Mouse (Mus musculus): ENCODE data around the gene Wbp1.

The Wbp1 gene

DNA sequence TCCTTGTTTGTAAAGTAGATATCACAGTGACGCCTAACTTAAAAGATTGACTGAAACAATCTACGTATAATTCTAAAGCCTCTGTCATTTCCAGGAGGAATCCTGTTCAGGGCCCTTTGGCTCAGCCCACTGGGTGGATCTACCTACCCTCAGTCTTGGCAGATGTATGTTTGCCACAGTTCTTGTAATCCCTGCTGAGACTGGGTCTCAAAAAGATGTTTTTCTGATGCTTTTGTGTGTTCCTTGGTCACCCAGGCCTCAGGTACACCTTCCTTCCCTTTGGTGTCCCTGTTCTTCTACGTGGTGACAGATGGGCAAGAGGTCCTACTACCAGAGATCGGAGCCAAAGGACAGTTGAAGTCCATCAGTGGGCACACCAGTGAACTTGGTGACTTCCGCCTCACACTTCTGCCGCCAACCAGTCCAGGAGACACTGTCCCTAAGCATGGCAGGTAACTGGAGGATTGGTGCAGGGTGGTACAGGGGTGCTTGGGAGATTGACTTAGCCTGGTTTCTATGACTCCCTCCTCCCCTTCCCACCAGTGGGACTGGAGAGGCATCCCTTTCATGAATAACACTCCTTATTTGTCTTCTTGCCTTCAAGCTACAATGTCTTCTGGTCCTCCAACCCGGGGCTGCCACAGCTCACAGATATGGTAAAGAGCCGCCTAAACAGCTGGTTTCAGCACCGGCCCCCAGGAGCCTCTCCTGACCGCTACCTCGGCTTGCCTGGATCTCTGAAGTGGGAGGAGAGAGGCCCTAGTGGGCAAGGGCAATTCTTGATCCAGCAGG, 4.8 kb downstream of the Wbp1 start:
- no peak for DNase-seq (ENCODE audit: low spot score)

DNA sequence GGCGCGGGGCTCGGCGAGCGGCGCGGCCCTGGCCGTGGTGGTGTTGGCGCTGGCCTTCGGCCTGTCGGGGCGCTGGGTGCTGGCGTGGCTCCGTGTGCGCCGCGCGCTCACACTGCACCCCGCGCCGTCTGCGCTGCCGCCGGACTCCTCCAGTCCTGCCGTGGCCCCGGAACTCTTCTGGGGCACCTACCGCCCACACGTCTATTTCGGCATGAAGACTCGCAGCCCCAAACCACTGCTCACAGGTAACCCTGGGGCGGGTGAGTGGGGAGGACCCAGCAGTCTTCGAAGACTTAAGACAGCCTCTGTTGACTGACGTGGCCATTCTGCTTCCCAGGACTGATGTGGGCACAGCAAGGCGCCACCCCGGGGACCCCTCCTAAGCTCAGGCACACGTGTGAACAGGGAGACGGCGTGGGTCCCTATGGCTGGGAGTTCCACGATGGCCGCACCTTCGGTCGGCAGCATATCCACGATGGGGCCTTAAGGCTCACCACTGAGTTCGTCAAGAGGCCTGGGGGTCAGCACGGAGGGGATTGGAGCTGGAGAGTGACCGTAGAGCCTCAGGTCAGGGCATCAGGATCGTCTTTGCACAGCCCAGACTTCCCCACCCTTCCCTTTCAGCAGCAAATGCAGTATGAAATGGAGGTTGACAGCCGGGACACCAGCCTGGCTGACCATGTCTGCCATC, 5.5 kb downstream of the Wbp1 start:
- no peak for DNase-seq (ENCODE audit: low spot score)

DNA sequence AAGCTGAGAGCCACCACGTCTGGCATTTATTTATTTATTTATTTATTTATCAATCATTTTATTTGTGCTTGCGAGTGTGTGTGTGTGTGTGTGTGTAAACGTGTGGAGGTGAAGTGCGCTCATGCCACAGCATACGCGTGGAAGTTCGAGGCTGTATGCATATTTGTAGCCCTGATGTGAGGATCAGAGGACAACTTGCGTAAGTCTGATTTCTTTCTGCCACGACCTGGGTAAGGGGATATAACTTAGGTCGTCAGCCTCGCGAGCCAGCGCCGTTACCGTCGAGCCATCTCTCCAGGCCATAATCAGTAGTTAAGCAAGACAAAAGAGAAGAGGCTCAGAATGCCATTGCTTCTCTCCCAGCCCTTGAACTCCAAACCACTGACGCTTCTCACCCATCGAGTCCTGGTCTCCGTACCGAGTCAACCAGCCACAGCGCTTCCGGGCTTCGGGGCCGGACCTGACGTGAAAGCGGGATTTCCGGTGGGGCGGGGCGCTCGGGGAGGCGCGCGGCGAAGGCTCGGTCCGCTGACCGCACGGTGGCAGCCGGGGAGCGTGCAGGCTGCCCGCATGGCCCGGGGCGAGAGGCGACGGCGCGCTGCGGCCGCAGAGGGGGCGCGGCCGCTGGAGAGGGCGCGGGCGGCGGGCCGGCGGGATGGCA, 6.2 kb downstream of the Wbp1 start, which contains the start of gene Mogs:
Gene Mogs (plus strand): TSS at position 486 of the 661 bp plus-strand sequence.
- peak; percentile 88 for DNase-seq (ENCODE audit: low spot score)

DNA sequence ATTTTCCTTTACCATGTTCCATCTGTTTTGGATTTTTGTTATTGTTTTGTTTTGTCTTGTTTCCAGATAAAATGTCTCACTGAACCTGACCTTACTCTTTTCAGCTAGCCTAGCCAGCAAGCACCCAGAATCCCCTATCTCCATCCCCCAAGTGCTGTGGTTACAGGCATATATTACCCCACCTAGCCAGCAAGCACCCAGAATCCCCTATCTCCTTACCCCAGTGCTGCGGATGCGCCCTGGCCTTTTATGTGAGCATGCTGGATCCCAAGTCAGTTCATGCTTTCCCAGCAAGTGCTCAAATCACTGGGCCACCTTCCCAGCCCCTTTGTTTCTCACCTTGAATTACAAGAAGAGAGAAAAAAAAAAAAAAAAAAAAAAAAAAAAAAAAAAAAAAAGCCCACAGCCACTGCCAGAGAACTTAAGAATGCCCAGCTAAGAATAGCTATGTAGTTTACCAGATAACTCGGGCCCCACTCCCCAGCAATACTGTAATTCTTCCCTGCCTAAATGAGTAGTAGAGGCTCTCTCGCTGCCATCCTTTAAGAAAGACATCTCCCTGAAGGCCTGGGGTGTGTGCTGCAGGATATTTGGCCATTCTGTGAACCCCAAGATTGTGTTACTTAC, 9.7 kb downstream of the Wbp1 start:
- no peak for DNase-seq (ENCODE audit: low spot score)

DNA sequence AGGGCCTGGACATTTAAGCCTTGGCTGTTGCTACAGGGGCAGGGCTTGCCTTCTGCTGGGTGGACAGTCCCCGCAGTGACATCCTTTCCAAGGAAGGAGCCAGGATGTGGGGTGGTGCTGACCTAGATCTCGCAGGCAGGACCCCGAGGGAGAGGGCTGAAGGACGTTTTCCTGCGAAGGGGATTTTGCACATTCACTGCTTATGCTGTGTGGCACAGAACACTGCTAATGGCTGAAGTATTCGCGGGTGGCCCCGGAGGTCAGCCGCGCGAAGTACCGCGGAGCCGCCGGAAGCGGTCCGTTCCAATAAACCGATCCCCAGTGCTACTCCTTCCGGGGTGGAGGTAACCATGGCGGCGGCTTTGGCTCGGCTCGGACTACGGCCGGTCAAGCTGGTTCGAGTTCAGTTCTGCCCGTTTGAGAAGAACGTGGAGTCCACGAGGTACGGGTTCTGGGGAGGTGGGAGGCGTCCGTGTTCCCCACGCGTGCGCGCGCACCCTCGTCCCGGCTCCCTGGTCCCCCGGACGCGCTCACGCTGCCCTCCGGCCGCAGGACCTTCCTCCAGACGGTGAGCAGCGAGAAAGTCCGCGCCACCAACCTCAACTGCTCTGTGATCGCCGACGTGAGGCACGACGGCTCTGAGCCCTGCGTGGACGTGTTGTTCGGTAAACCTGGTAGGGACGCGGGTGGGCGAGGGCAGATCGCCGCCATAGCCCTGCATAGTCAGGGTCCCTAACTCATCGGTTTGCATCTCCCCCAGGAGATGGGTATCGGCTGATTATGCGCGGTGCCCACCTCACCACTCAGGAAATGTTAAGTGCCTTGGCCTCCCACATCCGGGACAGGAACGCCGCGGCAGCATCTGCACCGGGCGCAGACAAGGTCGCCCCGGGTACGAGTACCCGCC, 12.3 kb downstream of the Wbp1 start, which contains the start of gene Mrpl53:
Gene Mrpl53 (plus strand): TSS at position 279 of the 907 bp plus-strand sequence.
- DNase-seq (ENCODE audit: low spot score) = peak; percentile 65

DNA sequence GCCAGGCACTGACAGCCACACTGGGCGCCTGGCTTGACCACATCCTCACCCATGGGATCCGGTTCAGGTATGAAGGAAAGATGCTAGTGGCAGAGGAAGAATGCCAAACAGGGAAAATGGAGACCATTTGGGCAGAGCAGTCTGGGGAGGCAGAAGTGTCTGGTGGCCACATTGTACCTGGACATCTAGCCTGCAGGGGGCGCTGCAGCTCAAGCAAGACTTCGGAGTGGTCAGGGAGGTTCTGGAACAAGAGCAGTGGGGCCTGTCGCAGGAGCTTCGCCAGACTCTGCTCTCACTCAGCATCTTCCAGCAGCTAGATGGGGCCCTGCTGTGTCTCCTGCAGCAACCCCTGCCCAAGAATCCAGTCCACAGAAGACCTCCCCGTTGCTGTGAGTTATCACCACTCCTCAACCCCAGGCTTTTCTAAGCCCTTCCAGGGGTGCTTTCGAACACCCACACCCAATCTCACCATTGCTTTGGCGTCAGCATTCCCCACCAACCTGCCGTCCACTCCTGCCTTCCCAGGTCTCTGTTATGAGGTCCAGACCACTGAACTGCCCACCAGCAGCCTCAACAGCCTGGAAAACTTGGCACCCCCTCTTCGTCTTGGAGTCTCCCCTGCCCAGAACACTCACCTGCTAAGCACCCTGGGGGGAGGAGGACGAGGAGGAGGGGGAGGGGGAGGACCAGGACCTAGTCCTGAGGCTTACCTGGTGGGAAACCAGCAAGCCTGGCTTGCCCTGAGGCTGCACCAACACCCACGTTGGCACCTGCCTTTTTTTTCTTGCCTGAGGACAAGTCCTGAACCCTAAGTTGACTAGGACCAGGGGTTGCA, 13.6 kb downstream of the Wbp1 start:
- DNase-seq (ENCODE audit: low spot score) = no peak

DNA sequence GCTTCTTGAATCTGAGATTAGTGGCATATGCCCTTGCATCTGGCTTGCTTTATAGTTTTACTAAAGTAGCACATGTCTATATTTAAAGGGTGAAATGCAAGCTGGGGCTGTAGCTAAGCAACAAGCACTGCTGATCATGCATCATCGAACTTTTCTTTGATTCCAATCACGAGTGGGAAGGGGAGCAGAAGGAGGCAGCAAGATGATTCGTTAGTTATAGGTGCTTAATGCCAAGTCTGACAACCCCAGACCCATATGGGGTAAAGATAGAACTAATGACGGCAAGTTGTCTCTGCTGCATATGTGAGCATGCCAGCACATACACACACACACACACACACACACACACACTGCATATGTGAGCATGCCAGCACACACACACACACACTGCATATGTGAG, 17.2 kb downstream of the Wbp1 start:
- DNase-seq (ENCODE audit: low spot score) = no peak

DNA sequence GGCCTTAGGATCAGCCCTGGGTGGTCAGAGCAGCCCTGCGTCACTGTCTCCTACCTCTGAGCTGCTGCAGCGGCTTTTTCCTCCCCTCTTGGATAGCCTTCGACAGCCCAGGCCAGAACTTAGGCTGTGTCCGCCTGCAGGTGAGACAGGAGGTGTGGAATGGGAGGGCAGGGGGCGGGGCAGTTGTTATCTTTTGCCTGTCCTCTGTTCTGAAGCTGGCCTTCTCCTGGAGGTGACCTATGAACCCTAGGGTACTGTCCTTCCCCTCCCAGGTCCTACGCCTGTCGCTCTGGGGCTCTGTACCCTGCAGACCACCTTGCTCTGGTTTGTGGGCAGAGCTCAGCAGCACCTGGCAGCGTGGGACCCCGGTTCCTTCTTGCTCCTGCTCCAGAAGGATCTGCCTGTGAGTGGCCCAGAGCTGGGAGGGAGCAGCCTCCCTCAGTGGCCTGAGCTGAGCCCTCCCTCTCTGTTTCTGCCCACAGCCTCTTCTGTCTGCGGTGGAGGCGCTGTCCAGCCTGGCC, 18.2 kb downstream of the Wbp1 start:
- no peak for DNase-seq (ENCODE audit: low spot score)

DNA sequence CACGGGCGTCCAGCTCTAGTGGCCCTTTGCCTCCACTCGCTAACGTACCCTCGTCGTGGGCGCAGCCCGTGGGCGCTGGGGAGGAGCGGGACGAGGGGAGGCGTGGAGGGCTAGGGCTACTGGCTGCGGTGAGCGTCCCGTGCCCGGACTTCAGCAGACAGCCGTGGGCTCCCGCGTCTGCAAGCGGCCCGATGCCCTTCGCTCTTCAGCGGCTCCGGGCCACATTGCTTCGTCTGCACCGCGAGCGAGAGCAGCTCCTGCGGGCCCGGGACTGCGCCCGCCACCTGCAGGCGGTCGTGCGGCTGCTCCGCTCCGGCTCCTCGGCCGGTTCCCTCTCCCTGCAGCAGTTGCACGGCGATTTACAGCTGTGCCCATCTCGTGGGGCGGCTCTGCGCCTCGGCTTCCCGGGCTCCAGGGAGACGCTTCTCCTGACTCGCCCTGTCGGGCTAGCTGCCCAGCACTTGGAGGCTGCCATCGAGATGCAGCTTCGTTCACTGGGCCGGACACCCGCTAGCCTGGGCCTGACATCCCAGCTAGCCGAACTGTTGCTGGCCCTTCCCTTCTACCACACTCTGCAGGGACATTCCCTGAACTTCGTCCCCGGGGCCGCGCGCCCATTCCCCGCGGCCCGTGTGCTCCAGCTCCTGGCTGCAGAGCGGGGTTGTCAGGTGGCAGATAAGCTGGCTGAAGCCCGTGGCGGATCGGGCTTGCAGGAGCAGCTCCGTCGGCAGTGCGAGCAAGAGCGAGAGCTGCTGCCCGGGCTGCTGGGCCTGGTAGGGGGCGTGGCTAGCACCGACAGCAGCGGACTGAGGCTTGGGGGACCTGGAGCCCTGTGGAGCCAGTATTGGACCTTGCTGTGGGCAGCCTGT, 19.4 kb downstream of the Wbp1 start:
- no peak for DNase-seq (ENCODE audit: low spot score)

DNA sequence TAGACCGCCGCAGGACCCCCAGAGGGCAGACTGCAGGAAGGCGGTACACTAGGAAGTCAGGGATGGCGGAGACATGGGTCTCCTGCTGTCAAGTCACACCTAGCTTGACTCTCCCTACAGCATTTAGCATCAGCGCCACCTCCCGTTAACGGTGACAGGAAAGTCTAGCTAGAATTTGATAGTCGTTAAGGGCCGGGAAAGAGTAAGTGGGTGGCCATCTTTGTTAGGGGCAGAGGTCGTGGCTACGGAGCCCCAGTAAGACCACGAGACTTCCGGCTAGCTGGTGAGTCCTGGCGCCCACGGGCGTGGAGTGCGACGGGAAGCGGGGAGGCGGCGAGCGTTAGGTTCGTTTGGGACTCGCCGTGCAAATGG, 20.1 kb downstream of the Wbp1 start, which contains the start of the genes Ccdc142 and Gm42688:
Gene Ccdc142 (plus strand): TSS at position 286 of the 372 bp plus-strand sequence.
Gene Gm42688 (plus strand): TSS at position 302 of the 372 bp plus-strand sequence.
- DNase-seq (ENCODE audit: low spot score) = peak; percentile 87

DNA sequence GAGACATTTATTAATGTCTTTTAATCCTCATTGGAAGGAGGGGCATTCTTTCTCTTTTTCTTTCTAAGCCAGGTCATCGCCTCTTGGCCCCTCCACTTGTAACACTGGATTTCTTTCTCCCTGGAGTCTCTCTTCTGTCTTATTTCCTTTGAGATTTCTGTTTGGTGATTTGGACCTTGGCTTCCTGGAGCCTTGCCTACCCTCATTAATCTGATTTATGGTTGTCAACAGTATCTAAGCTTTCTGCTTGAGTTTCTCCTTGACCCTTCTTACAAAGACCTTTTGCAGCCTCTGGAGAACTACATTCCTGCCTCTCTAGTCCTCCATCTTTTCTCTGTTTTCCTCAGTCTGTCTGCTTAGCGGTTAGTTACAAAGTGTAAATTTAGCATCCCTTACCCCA, 22.9 kb downstream of the Wbp1 start:
- peak; percentile 68 for DNase-seq (ENCODE audit: low spot score)

DNA sequence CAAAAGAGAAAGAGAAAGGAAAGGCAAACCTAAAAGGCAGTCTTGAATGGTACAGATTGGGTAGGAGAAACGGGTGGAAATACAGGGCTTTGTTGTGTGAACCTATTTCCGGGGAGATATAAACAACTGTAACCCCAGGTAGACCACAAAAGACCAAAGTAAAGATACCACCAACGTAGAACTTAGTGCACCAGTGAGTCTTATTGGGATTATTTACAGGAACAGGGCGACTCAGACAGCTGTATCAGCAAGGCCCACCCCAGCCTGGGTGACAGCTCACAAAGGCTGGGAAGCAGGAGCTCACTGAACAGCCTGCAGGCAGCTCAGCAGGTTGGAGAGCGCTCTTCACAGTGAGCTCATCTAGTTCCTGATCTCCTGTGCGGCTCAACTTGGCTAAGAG, 25.4 kb downstream of the Wbp1 start:
- DNase-seq (ENCODE audit: low spot score) = no peak

DNA sequence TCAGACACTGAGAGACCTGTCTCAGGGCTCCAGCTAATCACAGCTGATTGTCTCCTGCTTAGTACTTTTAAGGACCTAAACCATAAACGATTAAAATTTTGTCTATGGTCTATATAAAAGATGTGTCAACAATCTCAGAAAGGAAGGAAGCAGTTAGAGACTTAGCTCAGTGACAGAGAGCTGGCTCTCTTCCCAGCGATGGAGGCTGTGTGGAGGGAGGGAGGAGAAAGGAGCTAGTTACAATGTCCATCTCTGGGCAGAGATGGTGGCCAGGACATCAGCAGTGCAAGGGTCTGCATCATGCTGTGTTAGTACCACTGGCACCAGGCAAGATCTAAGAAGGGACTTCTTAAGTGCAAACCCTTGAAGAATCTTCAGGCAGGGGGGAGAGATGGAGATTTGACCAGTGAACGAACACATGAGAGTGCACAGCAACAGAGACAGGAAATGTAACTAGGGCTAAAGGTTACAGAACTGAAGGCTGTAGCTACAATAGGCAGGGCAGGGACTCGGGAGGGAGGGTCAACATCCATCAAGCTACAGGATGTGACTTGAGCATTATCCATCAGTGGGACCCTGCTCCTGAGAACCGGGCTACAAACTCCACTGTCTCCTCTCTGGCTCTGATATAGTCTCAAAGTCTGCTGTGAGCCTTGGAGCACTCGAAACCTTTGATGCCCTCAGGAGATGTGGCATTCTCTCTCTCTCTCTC, 28.8 kb downstream of the Wbp1 start:
- no peak for DNase-seq (ENCODE audit: low spot score)

DNA sequence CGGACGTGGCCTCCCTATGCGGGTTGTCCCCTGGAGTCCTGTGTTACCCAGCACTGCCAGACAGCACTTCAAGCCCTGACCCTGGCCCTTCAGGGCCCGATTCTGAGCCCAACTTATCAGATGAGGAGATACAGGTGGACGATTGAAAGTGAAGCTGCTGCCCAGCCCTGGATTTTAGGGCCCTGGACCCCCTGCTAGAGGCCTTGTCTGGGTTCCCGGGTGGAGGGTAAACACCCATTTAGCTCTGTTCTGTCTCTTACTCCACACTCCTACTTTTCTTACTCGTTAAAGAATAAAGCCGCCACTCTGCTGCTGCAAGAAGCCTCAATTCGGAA, 33.5 kb downstream of the Wbp1 start:
- no peak for DNase-seq (ENCODE audit: low spot score)

DNA sequence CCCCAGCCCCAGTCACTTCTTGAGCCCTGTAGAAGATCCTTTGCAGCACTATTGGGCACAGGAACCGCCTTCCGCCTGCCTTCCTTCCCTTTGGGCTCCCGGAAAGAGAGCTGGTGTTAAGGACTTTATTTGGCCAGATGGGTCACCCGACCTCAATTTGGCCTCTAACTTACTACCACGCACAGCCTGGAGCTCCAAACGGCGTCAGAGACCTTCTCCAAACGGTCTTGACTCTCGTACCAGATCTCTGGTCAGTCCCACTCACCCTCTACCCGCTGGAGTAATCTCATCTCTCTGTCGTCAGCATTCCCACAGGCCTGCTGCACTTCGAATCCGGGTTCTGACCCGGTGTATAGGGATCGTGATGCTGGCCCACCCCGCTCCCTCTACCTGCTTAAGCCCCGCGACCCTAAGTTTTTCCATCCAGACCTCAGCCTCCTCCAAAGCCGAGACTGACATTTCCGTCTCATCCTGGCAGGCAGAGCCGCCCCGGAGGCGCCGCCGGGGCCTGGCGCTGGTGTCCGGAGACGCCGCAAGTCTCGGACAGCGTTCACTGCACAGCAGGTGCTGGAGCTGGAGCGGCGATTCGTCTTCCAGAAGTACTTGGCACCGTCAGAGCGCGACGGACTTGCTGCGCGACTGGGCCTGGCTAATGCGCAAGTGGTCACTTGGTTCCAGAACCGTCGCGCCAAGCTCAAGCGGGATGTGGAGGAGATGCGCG, 34.0 kb downstream of the Wbp1 start:
- no peak for DNase-seq (ENCODE audit: low spot score)

DNA sequence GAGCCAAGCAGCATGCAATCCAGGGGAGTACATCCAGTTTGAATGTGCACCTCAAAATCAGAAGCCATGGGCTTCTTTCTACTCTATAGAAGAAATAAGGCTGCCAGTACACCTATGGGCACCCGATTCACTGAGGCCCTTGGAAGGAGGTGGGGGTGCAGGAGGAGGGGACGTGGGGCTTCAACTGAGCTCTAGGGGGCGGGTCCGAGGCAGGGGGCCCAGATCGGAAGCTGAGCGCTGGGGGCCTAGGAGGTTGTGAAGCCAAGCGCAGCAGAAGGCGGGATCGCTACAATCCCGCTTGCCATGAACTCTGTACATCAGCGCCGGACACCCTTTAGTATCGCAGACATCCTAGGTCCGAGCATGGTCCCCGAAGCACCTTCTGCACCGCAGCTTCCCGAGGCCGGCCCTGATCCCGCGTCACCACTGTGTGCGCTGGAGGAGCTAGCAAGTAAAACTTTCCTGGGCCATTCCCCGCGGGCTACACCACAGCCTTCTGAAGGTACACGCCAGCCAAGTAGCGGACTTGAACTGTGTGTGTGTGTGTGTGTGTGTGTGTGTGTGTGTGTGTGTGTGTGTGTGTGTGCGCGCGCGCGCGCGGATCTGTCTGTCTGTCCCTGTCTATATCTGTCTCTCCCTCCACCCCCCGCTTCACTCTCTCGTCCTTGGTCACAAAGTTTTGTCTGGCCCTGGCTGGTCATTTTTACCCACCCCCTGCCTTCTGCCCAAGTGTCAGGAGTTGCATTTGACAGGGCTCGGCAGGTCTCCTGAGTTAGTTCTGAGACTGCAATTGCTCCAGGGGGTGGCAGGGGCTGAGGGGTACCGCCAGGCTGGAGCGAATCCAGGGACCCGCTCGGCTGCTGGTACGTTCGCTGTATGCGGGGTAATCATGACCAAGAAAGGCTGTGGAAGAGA, 35.0 kb downstream of the Wbp1 start, which contains the start of gene Lbx2:
Gene Lbx2 (plus strand): TSS at position 247 of the 915 bp plus-strand sequence.
- no peak for DNase-seq (ENCODE audit: low spot score)

DNA sequence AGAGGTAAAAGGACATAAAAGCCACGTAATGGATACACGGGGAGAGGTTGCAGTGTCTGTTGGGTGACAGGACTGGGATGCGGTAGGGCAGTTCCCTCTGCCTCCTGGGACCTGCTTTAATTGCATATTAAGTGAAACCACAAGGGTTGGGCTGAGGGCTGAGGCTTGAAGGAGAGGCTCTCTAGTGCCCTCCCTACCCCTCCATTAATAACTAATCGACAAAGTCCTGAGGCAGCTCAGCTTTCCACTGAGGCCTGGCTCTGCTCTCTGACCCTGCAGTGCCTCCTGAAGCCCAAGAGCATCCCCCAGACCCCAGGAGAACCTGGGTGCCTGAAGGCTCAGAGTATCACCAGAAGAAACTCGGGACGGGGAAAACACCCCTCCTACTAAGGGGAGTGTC, 36.9 kb downstream of the Wbp1 start:
- DNase-seq (ENCODE audit: low spot score) = no peak

Data from ovary, adult 18-20 months (tissue).